Mouse (Mus musculus): Measurements from ENCODE around the gene Zcchc2.

DNA sequence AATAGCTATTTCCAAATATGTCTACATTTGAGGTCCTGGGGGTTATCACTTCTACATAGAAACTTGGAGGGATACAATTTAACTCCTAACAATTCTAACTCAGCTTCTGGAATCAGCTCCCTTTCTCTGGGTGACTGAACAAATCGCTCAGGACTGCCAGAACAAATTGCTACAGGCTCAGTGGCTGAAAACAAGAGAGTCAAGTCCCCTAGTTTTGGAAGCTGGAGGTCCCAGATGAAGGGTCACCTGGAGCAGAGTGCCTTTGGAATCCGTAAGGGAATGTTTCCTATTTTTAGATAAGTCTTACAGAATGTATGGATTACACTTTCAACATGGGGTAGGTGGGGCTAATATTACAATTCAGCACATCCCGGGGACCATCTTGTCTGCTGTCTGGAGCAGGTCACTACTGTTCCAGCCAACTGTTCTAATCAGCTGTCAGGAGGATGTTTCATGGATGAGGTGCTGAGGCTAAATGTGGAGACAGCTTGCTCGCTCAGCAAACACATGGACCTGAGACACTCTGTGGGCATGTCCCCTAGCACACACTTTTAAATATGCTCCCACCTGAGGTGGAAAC lies 73.5 kb downstream of the Zcchc2 start:
- TF ChIP-seq POLR2A (IDR thresholded peaks at IDR 0.05; ENCODE audit: borderline replicate concordance, control insufficient read depth, low read depth, low read length): no peak
- TF ChIP-seq CTCF (IDR thresholded peaks at IDR 0.05; ENCODE audit: control insufficient read depth, insufficient read depth, low read length): no peak
